Mouse (Mus musculus): ENCODE results near the gene Celf2. TPM values are rescaled to one million over a fixed set of nuclear protein-coding genes. Genes with fewer than 3 reads are reported as not detected.

The Celf2 gene
- polyA plus RNA-seq, 1 experiment from 2014 or later = 57.8 TPM

- ATAC-seq (ENCODE audit: extremely low read depth, insufficient number of reproducible peaks, low FRiP score, low TSS enrichment) = no peak
- Histone ChIP-seq H3K27me3 (replicated peaks) (no peaks in the 10 kb centered on the region), H3K9me3 (0 out of 2 replicates have a peak, but pooled peaks cover 5% of the 10 kb centered on the region), H3K4me3 (no peak overlapping the region), H3K4me2 (no peak overlapping the region), H3K36me3 (0 out of 2 replicates have a peak, but pooled peaks cover 10% of the 10 kb centered on the region), H3K4me1 (no peaks in the 10 kb centered on the region), H3K9ac (no peak overlapping the region), H3K27ac (replicated peaks) (no peak overlapping the region)
- 57% methylated on average over 6 of the region's 6 CpGs for WGBS
These were observed 465.4 kb downstream of the Celf2 start for GRCm38 (mm10) chr2:7043770-7044459.

- no peak for ATAC-seq (ENCODE audit: extremely low read depth, insufficient number of reproducible peaks, low FRiP score, low TSS enrichment)
- WGBS = 58% methylated on average over 1 of the region's 1 CpGs
These were observed 468.4 kb downstream of the Celf2 start for GRCm38 (mm10) chr2:7040940-7041339.

GRCm38 (mm10) chr2:7038991-7039390 is 470.4 kb downstream of the Celf2 start:
- H3K27ac ChIP-seq (replicated peaks) = no peak overlapping the region
- no peak for ATAC-seq (ENCODE audit: extremely low read depth, insufficient number of reproducible peaks, low FRiP score, low TSS enrichment)
- no peak overlapping the region for H3K9ac ChIP-seq
- no peak overlapping the region for H3K4me2 ChIP-seq
- no peaks in the 10 kb centered on the region for H3K27me3 ChIP-seq (replicated peaks)
- peaks cover 8% of the 10 kb centered on the region; the same call in 1 of the 2 replicates for H3K36me3 ChIP-seq
- H3K4me1 ChIP-seq = no peaks in the 10 kb centered on the region
- H3K4me3 ChIP-seq = no peak overlapping the region
- H3K9me3 ChIP-seq = no peaks in the 10 kb centered on the region
- WGBS = 84% methylated on average over 4 of the region's 4 CpGs

More at GRCm38 (mm10) chr2:7040940-7041339, 468.4 kb downstream of the Celf2 start:
- no peak overlapping the region for H3K27ac ChIP-seq (replicated peaks)
- no peaks in the 10 kb centered on the region for H3K9me3 ChIP-seq
- H3K4me2 ChIP-seq = no peak overlapping the region
- H3K4me1 ChIP-seq = no peaks in the 10 kb centered on the region
- H3K36me3 ChIP-seq = no peaks in the 10 kb centered on the region
- H3K4me3 ChIP-seq = no peak overlapping the region
- H3K9ac ChIP-seq = no peak overlapping the region
- H3K27me3 ChIP-seq (replicated peaks) = no peaks in the 10 kb centered on the region

GRCm38 (mm10) chr2:7031389-7031788 is 478.0 kb downstream of the Celf2 start:
- ATAC-seq (ENCODE audit: extremely low read depth, insufficient number of reproducible peaks, low FRiP score, low TSS enrichment) = no peak
- H3K9me3 ChIP-seq = no peaks in the 10 kb centered on the region
- 90% methylated on average over 1 of the region's 1 CpGs for WGBS
- no peaks in the 10 kb centered on the region for H3K27me3 ChIP-seq (replicated peaks)
- H3K27ac ChIP-seq (replicated peaks) = no peak overlapping the region
- H3K4me3 ChIP-seq = no peak overlapping the region
- no peak overlapping the region for H3K4me2 ChIP-seq
- H3K9ac ChIP-seq = no peak overlapping the region
- peaks cover 8% of the 10 kb centered on the region; the same call in 1 of the 2 replicates for H3K36me3 ChIP-seq
- 0 out of 2 replicates have a peak, but pooled peaks cover 3% of the 10 kb centered on the region for H3K4me1 ChIP-seq

GRCm38 (mm10) chr2:7026737-7027136 is 482.6 kb downstream of the Celf2 start:
- H3K9me3 ChIP-seq = no peaks in the 10 kb centered on the region
- no peaks in the 10 kb centered on the region for H3K36me3 ChIP-seq
- WGBS = 86% methylated on average over 1 of the region's 1 CpGs
- no peaks in the 10 kb centered on the region for H3K27me3 ChIP-seq (replicated peaks)
- no peak overlapping the region for H3K4me3 ChIP-seq
- H3K9ac ChIP-seq = no peak overlapping the region
- 0 out of 2 replicates have a peak, but pooled peaks cover 3% of the 10 kb centered on the region for H3K4me1 ChIP-seq
- no peak overlapping the region for H3K4me2 ChIP-seq
- no peak overlapping the region for H3K27ac ChIP-seq (replicated peaks)
- ATAC-seq (ENCODE audit: extremely low read depth, insufficient number of reproducible peaks, low FRiP score, low TSS enrichment) = no peak

- H3K9ac ChIP-seq = no peak overlapping the region
- H3K4me3 ChIP-seq = no peak overlapping the region
- H3K27me3 ChIP-seq (replicated peaks) = no peaks in the 10 kb centered on the region
- WGBS = 47% methylated on average over 5 of the region's 5 CpGs
- 0 out of 2 replicates have a peak, but pooled peaks cover 3% of the 10 kb centered on the region for H3K4me1 ChIP-seq
- H3K27ac ChIP-seq (replicated peaks) = no peak overlapping the region
- H3K4me2 ChIP-seq = no peak overlapping the region
- no peaks in the 10 kb centered on the region for H3K9me3 ChIP-seq
- H3K36me3 ChIP-seq = peaks cover 1% of the 10 kb centered on the region; the same call in 1 of the 2 replicates
- no peak for ATAC-seq (ENCODE audit: extremely low read depth, insufficient number of reproducible peaks, low FRiP score, low TSS enrichment)
These were observed 483.8 kb downstream of the Celf2 start for GRCm38 (mm10) chr2:7025594-7025993.

GRCm38 (mm10) chr2:7022184-7022583 is 487.2 kb downstream of the Celf2 start:
- Histone ChIP-seq H3K27ac (replicated peaks) (no peak overlapping the region), H3K9me3 (no peaks in the 10 kb centered on the region), H3K4me2 (no peak overlapping the region), H3K9ac (no peak overlapping the region), H3K27me3 (replicated peaks) (no peaks in the 10 kb centered on the region), H3K4me3 (no peak overlapping the region), H3K4me1 (0 out of 2 replicates have a peak, but pooled peaks cover 3% of the 10 kb centered on the region), H3K36me3 (peaks cover 7% of the 10 kb centered on the region)
- WGBS = 42% methylated on average over 3 of the region's 3 CpGs
- ATAC-seq (ENCODE audit: extremely low read depth, insufficient number of reproducible peaks, low FRiP score, low TSS enrichment) = no peak

- Histone ChIP-seq H3K9ac (no peak overlapping the region), H3K36me3 (peaks cover 7% of the 10 kb centered on the region), H3K27ac (replicated peaks) (no peak overlapping the region), H3K4me2 (no peak overlapping the region), H3K4me3 (no peak overlapping the region), H3K27me3 (replicated peaks) (no peaks in the 10 kb centered on the region), H3K9me3 (no peaks in the 10 kb centered on the region), H3K4me1 (0 out of 2 replicates have a peak, but pooled peaks cover 3% of the 10 kb centered on the region)
- WGBS = 80% methylated on average over 6 of the region's 6 CpGs
- no peak for ATAC-seq (ENCODE audit: extremely low read depth, insufficient number of reproducible peaks, low FRiP score, low TSS enrichment)
These were observed 491.8 kb downstream of the Celf2 start for GRCm38 (mm10) chr2:7017384-7018113.

GRCm38 (mm10) chr2:7013126-7013525 is 496.2 kb downstream of the Celf2 start:
- no peaks in the 10 kb centered on the region for H3K36me3 ChIP-seq
- ATAC-seq (ENCODE audit: extremely low read depth, insufficient number of reproducible peaks, low FRiP score, low TSS enrichment) = no peak
- no peak overlapping the region for H3K9ac ChIP-seq
- H3K9me3 ChIP-seq = no peaks in the 10 kb centered on the region
- WGBS = 73% methylated on average over 5 of the region's 5 CpGs
- no peak overlapping the region for H3K4me2 ChIP-seq
- no peaks in the 10 kb centered on the region for H3K27me3 ChIP-seq (replicated peaks)
- H3K27ac ChIP-seq (replicated peaks) = no peak overlapping the region
- H3K4me1 ChIP-seq = no peaks in the 10 kb centered on the region
- no peak overlapping the region for H3K4me3 ChIP-seq

- Histone ChIP-seq H3K27me3 (replicated peaks) (no peaks in the 10 kb centered on the region), H3K4me3 (no peak overlapping the region), H3K36me3 (no peaks in the 10 kb centered on the region), H3K4me1 (no peaks in the 10 kb centered on the region), H3K4me2 (no peak overlapping the region), H3K9me3 (no peaks in the 10 kb centered on the region), H3K9ac (no peak overlapping the region), H3K27ac (replicated peaks) (no peak overlapping the region)
- WGBS = 74% methylated on average over 3 of the region's 3 CpGs
- ATAC-seq (ENCODE audit: extremely low read depth, insufficient number of reproducible peaks, low FRiP score, low TSS enrichment) = no peak
These were observed 502.5 kb downstream of the Celf2 start for GRCm38 (mm10) chr2:7006816-7007215.

- WGBS = 50% methylated on average over 2 of the region's 2 CpGs
- no peaks in the 10 kb centered on the region for H3K4me1 ChIP-seq
- no peak for ATAC-seq (ENCODE audit: extremely low read depth, insufficient number of reproducible peaks, low FRiP score, low TSS enrichment)
- no peaks in the 10 kb centered on the region for H3K9me3 ChIP-seq
- no peak overlapping the region for H3K9ac ChIP-seq
- H3K27me3 ChIP-seq (replicated peaks) = no peaks in the 10 kb centered on the region
- H3K4me3 ChIP-seq = no peak overlapping the region
- H3K27ac ChIP-seq (replicated peaks) = no peak overlapping the region
- peaks cover 11% of the 10 kb centered on the region for H3K36me3 ChIP-seq
- H3K4me2 ChIP-seq = no peak overlapping the region
These were observed 507.4 kb downstream of the Celf2 start for GRCm38 (mm10) chr2:7001967-7002366.
